Mouse (Mus musculus) liver, adult 2 months (tissue): ENCODE data around the gene Cog3. TPM values are rescaled to one million over a fixed set of nuclear protein-coding genes. Genes with fewer than 3 reads are reported as not detected.
A peak's percentile ranks its signal among the peaks of the same experiment; 100 is the strongest.

Experiments
- DNase-seq: peaks from one replicate; pipeline ENCODE4 v3.0.0-alpha.2; 2011; ENCODE audit warnings: low read depth, low spot score; ENCODE audit errors: extremely low read depth
- H3K27ac ChIP-seq: fragments of 200-500 bp; replicated peaks from 2 replicates; pipeline ENCODE4 v1.5.1; 2012; ENCODE audit warnings: low read depth, mild to moderate bottlenecking, control low read depth, inconsistent platforms, low read length; ENCODE audit not compliant: insufficient read depth
- H3K27me3 ChIP-seq: fragments of 200-500 bp; 2 replicates; pipeline ENCODE4 v1.6.1; 2012; ENCODE audit warnings: mild to moderate bottlenecking, moderate library complexity, low read length, inconsistent platforms; ENCODE audit not compliant: control insufficient read depth, insufficient read depth
- H3K36me3 ChIP-seq: fragments of 200-500 bp; 2 replicates; pipeline ENCODE4 v1.6.1; 2012; ENCODE audit warnings: low read length, inconsistent platforms; ENCODE audit not compliant: control insufficient read depth, insufficient read depth
- H3K4me1 ChIP-seq: fragments of 200-500 bp; 2 replicates; pipeline ENCODE4 v1.6.1; 2011; ENCODE audit warnings: low read length; ENCODE audit not compliant: control insufficient read depth, insufficient read depth
- H3K4me3 ChIP-seq: fragments of 200-500 bp; 2 replicates; pipeline ENCODE4 v1.5.1; 2011; ENCODE audit warnings: low read depth, mild to moderate bottlenecking, control low read depth, low read length, moderate library complexity; ENCODE audit not compliant: insufficient read depth
- H3K79me2 ChIP-seq: fragments of 200-500 bp; 2 replicates; pipeline ENCODE4 v1.6.1; 2012; ENCODE audit warnings: inconsistent platforms, mild to moderate bottlenecking, low read length, moderate library complexity; ENCODE audit not compliant: control insufficient read depth, insufficient read depth
- H3K9ac ChIP-seq: fragments of 200-500 bp; 2 replicates; pipeline ENCODE4 v1.6.1; 2012; ENCODE audit warnings: low read depth, mild to moderate bottlenecking, control low read depth, inconsistent platforms, low read length
- CTCF ChIP-seq: fragments of 200-500 bp; IDR thresholded peaks from 2 replicates; pipeline ENCODE4 v1.5.1; 2011; ENCODE audit warnings: low read depth, low read length, control low read depth
- POLR2A ChIP-seq: fragments of 200-500 bp; IDR thresholded peaks from 2 replicates; pipeline ENCODE4 v1.6.1; 2011; ENCODE audit warnings: low read length, control low read depth; ENCODE audit not compliant: insufficient read depth; ENCODE audit errors: extremely low read depth
- WGBS: fragments of 180-500 bp; shearing (Covaris S2); methylation state at CpG from one replicate; pipeline ENCODE4 v1.1.7; 2018; 5-methylcytosine and 5-hydroxymethylcytosine counted together
- polyA plus RNA-seq: library from polyadenylated mRNA; depleted of rRNA; stranded (reverse); fragments of >200 nt; gene quantifications from 2 replicates; pipeline ENCODE4 v1.2.3, GENCODE M21; 2012
- total RNA-seq: library from RNA; depleted of rRNA; stranded (reverse); fragments of >200 nt; gene quantifications from 2 replicates; pipeline ENCODE4 v1.2.3, GENCODE M21; 2014

Gene Cog3
- total and polyA plus RNA-seq, 2 experiments, result 5.3 to 10.9 TPM

GRCm38 (mm10) chr14:75722816-75723215, 31.5 kb downstream of the Cog3 start:
- H3K27me3 ChIP-seq, result no peaks in the 10 kb centered on the region
- H3K27ac ChIP-seq, result no peak overlapping the region
- no peaks in the 10 kb centered on the region for H3K4me1 ChIP-seq
- peaks cover 57% of the 10 kb centered on the region for H3K36me3 ChIP-seq
- H3K4me3 ChIP-seq, result no peak overlapping the region
- TF ChIP-seq POLR2A, result no peak
- TF ChIP-seq CTCF, result no peak
- no peaks in the 10 kb centered on the region for H3K79me2 ChIP-seq
- 97% methylated on average over 2 of the region's 2 CpGs for WGBS
- DNase-seq, result no peak
- H3K9ac ChIP-seq, result no peak overlapping the region

- Histone ChIP-seq H3K9ac (no peak overlapping the region), H3K4me3 (no peak overlapping the region), H3K79me2 (no peaks in the 10 kb centered on the region), H3K27me3 (no peaks in the 10 kb centered on the region), H3K27ac (no peak overlapping the region), H3K36me3 (peaks cover 54% of the 10 kb centered on the region), H3K4me1 (no peaks in the 10 kb centered on the region)
- 65% methylated on average over 12 of the region's 12 CpGs for WGBS
- peak; percentile 28 for DNase-seq
- TF ChIP-seq CTCF, result peak; percentile 49
- TF ChIP-seq POLR2A, result no peak
These were observed 32.2 kb downstream of the Cog3 start for GRCm38 (mm10) chr14:75721977-75722563.

- Histone ChIP-seq H3K27me3 (no peaks in the 10 kb centered on the region), H3K9ac (no peak overlapping the region), H3K4me1 (no peaks in the 10 kb centered on the region), H3K36me3 (peaks cover 62% of the 10 kb centered on the region), H3K4me3 (no peak overlapping the region), H3K27ac (no peak overlapping the region), H3K79me2 (no peaks in the 10 kb centered on the region)
- DNase-seq, result no peak
- 96% methylated on average over 5 of the region's 5 CpGs for WGBS
- no peak for TF ChIP-seq POLR2A
- TF ChIP-seq CTCF, result no peak
These were observed 34.2 kb downstream of the Cog3 start for GRCm38 (mm10) chr14:75720121-75720520.

GRCm38 (mm10) chr14:75716410-75716809, 37.9 kb downstream of the Cog3 start:
- Histone ChIP-seq H3K79me2 (no peaks in the 10 kb centered on the region), H3K27ac (no peak overlapping the region), H3K27me3 (no peaks in the 10 kb centered on the region), H3K9ac (no peak overlapping the region), H3K36me3 (peaks cover 61% of the 10 kb centered on the region), H3K4me1 (no peaks in the 10 kb centered on the region), H3K4me3 (no peak overlapping the region)
- TF ChIP-seq POLR2A (no peak), CTCF (no peak)
- DNase-seq, result no peak
- 91% methylated on average over 4 of the region's 4 CpGs for WGBS

GRCm38 (mm10) chr14:75713661-75714060, 40.7 kb downstream of the Cog3 start:
- TF ChIP-seq POLR2A (no peak), CTCF (no peak)
- no peak overlapping the region for H3K9ac ChIP-seq
- no peak overlapping the region for H3K27ac ChIP-seq
- no peaks in the 10 kb centered on the region for H3K27me3 ChIP-seq
- no peak for DNase-seq
- no peak overlapping the region for H3K4me3 ChIP-seq
- WGBS, result 89% methylated on average over 4 of the region's 4 CpGs
- no peaks in the 10 kb centered on the region for H3K79me2 ChIP-seq
- no peaks in the 10 kb centered on the region for H3K4me1 ChIP-seq
- peaks cover 65% of the 10 kb centered on the region for H3K36me3 ChIP-seq

- TF ChIP-seq CTCF, result no peak
- H3K36me3 ChIP-seq, result peaks cover 66% of the 10 kb centered on the region
- H3K9ac ChIP-seq, result no peak overlapping the region
- no peak for DNase-seq
- H3K4me1 ChIP-seq, result no peaks in the 10 kb centered on the region
- no peaks in the 10 kb centered on the region for H3K27me3 ChIP-seq
- H3K4me3 ChIP-seq, result no peak overlapping the region
- WGBS, result 79% methylated on average over 5 of the region's 5 CpGs
- no peak overlapping the region for H3K27ac ChIP-seq
- H3K79me2 ChIP-seq, result no peaks in the 10 kb centered on the region
These were observed 41.6 kb downstream of the Cog3 start for GRCm38 (mm10) chr14:75712687-75713086.
